Mouse (Mus musculus) limb, embryonic 14.5 days (tissue): ENCODE data around the gene Prss38. TPM values are rescaled to one million over a fixed set of nuclear protein-coding genes. Genes with fewer than 3 reads are reported as not detected.
"Not testable (repeated sequence)": the region's sequence is repeated elsewhere in the genome, so short reads cannot be mapped to it uniquely, and the experiment has no call there.

Experiments
- ATAC-seq: fragments of 200-750 bp; cut with Nextera tagmentation; 2 replicates; pipeline ENCODE4 v1.8.0; 2017; ENCODE audit warnings: low read depth, moderate number of reproducible peaks, moderate TSS enrichment; ENCODE audit not compliant: low FRiP score
- DNase-seq: peaks from one replicate; pipeline ENCODE4 v3.0.0-alpha.2; 2015; ENCODE audit warnings: low spot score
- H3K27ac ChIP-seq: fragments of 300-500 bp; sonication (generic); replicated peaks from 2 replicates; pipeline ENCODE4 v1.5.1; 2014; ENCODE audit warnings: low read depth, mild to moderate bottlenecking, low read length, moderate library complexity, mixed read lengths
- H3K27me3 ChIP-seq: fragments of 300-500 bp; sonication (generic); 2 replicates; pipeline ENCODE4 v1.6.1; 2014; ENCODE audit warnings: low read length, mixed read lengths; ENCODE audit not compliant: control insufficient read depth, insufficient read depth
- H3K36me3 ChIP-seq: fragments of 300-500 bp; sonication (generic); 2 replicates; pipeline ENCODE4 v1.6.1; 2014; ENCODE audit warnings: mild to moderate bottlenecking, low read length, moderate library complexity, mixed read lengths; ENCODE audit not compliant: control insufficient read depth, insufficient read depth
- H3K4me1 ChIP-seq: fragments of 300-500 bp; sonication (generic); 2 replicates; pipeline ENCODE4 v1.6.1; 2014; ENCODE audit warnings: antibody characterized with exemption, low read length, mixed read lengths; ENCODE audit not compliant: control insufficient read depth, insufficient read depth
- H3K4me2 ChIP-seq: fragments of 300-500 bp; sonication (generic); replicated peaks from 2 replicates; pipeline ENCODE4 v1.6.1; 2014; ENCODE audit warnings: low read depth, mild to moderate bottlenecking, low read length, moderate library complexity; ENCODE audit not compliant: severe bottlenecking
- H3K4me3 ChIP-seq: fragments of 300-500 bp; sonication (generic); replicated peaks from 2 replicates; pipeline ENCODE4 v1.5.1; 2014; ENCODE audit warnings: low read length
- H3K9ac ChIP-seq: fragments of 300-500 bp; sonication (generic); 2 replicates; pipeline ENCODE4 v1.6.1; 2014; ENCODE audit warnings: mild to moderate bottlenecking, low read depth, low read length, moderate library complexity; ENCODE audit not compliant: severe bottlenecking
- H3K9me3 ChIP-seq: fragments of 300-500 bp; sonication (generic); 2 replicates; pipeline ENCODE4 v1.6.1; 2016; ENCODE audit warnings: low read length; ENCODE audit not compliant: control insufficient read depth
- POLR2A ChIP-seq: fragments of 200-500 bp; IDR thresholded peaks from 2 replicates; pipeline ENCODE4 v1.8.0; 2012; ENCODE audit warnings: inconsistent platforms, mild to moderate bottlenecking, moderate library complexity, borderline replicate concordance; ENCODE audit not compliant: insufficient read depth, insufficient read length; ENCODE audit errors: extremely low read depth
- WGBS: fragments of 180-500 bp; shearing (Covaris S2); extraction: QIAGEN DNeasy Blood & Tissue Kit; methylation state at CpG from one replicate; pipeline ENCODE4 v1.1.7; 2014; 5-methylcytosine and 5-hydroxymethylcytosine counted together
- polyA plus RNA-seq, 2 experiments: library from polyadenylated mRNA; depleted of rRNA in 1 of 2; stranded (reverse) in 1 of 2; unstranded in 1 of 2; fragments of >200 nt; fragmentation: Nextera tagmentation in 1 of 2; extraction: Ambion mirVana in 1 of 2; gene quantifications; 2 replicates each; pipeline versions ENCODE4 v1.2.1 to v1.2.3; 2012 to 2014

The Prss38 gene
- polyA plus RNA-seq, 2 experiments, result 0.13 TPM; not detected in 1

GRCm38 (mm10) chr11:59379547-59379946 lies 4.1 kb upstream of the Prss38 start:
- no peaks in the 10 kb centered on the region for H3K27me3 ChIP-seq
- no peak overlapping the region for H3K4me2 ChIP-seq
- ATAC-seq, result no peak
- H3K9ac ChIP-seq, result no peak overlapping the region
- DNase-seq, result no peak
- H3K4me3 ChIP-seq, result no peak overlapping the region
- no peaks in the 10 kb centered on the region for H3K36me3 ChIP-seq
- TF ChIP-seq POLR2A, result no peak
- no peaks in the 10 kb centered on the region for H3K9me3 ChIP-seq
- peaks cover 8% of the 10 kb centered on the region for H3K4me1 ChIP-seq
- no peak overlapping the region for H3K27ac ChIP-seq

GRCm38 (mm10) chr11:59377999-59378398 lies 2.5 kb upstream of the Prss38 start:
- no peak overlapping the region for H3K9ac ChIP-seq
- H3K27ac ChIP-seq, result no peak overlapping the region
- WGBS, result 73% methylated on average over 3 of the region's 3 CpGs
- DNase-seq (no peak), ATAC-seq (no peak)
- no peak overlapping the region for H3K4me2 ChIP-seq
- H3K9me3 ChIP-seq, result no peaks in the 10 kb centered on the region
- no peaks in the 10 kb centered on the region for H3K4me1 ChIP-seq
- no peaks in the 10 kb centered on the region for H3K36me3 ChIP-seq
- H3K4me3 ChIP-seq, result no peak overlapping the region
- no peaks in the 10 kb centered on the region for H3K27me3 ChIP-seq
- TF ChIP-seq POLR2A, result no peak

- H3K27me3 ChIP-seq, result no peaks in the 10 kb centered on the region
- H3K9ac ChIP-seq, result no peak overlapping the region
- H3K4me3 ChIP-seq, result no peak overlapping the region
- TF ChIP-seq POLR2A, result no peak
- no peak for DNase-seq
- H3K27ac ChIP-seq, result no peak overlapping the region
- ATAC-seq, result no peak
- H3K4me1 ChIP-seq, result peaks cover 21% of the 10 kb centered on the region
- no peaks in the 10 kb centered on the region for H3K9me3 ChIP-seq
- WGBS, result 73% methylated on average over 11 of the region's 11 CpGs
- no peaks in the 10 kb centered on the region for H3K36me3 ChIP-seq
- no peak overlapping the region for H3K4me2 ChIP-seq
Observed at GRCm38 (mm10) chr11:59369848-59370247, 5.6 kb downstream of the Prss38 start.

DNA sequence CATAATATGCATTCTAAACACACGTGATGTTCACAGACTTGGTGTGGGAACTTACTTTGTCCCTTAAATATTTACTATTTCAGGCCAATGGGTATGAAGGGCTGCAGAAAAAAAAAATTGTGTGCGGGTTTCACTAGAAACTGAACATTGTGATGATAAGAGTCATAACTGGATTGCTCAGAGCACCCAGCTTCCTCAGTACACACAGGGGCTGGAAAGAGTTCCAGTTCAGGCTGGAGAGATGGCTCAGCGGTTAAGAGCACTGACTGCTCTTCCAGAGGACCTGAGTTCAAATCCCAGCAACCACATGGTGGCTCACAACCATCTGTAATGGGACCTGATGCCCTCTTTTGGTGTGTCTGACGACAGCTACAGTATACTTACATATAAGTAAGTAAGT lies 7.5 kb downstream of the Prss38 start:
- H3K4me3 ChIP-seq, H3K9me3 ChIP-seq, H3K4me2 ChIP-seq, DNase-seq, H3K36me3 ChIP-seq, H3K27ac ChIP-seq, H3K27me3 ChIP-seq, H3K9ac ChIP-seq, ATAC-seq: not testable (repeated sequence)
- peaks cover 34% of the 10 kb centered on the region for H3K4me1 ChIP-seq
- WGBS, result 89% methylated on average over 4 of the region's 4 CpGs

- no peak for TF ChIP-seq POLR2A
- H3K4me1 ChIP-seq, result peaks cover 42% of the 10 kb centered on the region
- no peak overlapping the region for H3K9ac ChIP-seq
- no peak overlapping the region for H3K4me3 ChIP-seq
- no peak for ATAC-seq
- H3K27ac ChIP-seq, result 0 out of 2 replicates have a peak overlapping the region, but pooled peaks have one; percentile 27
- H3K4me2 ChIP-seq, result no peak overlapping the region
- 26% methylated on average over 3 of the region's 3 CpGs for WGBS
- no peak for DNase-seq
- H3K27me3 ChIP-seq, result no peaks in the 10 kb centered on the region
- no peaks in the 10 kb centered on the region for H3K9me3 ChIP-seq
- no peaks in the 10 kb centered on the region for H3K36me3 ChIP-seq
Observed at GRCm38 (mm10) chr11:59366633-59367032, 8.8 kb downstream of the Prss38 start.

GRCm38 (mm10) chr11:59366031-59366430 lies 9.4 kb downstream of the Prss38 start:
- TF ChIP-seq POLR2A, result no peak
- WGBS, result 52% methylated on average over 3 of the region's 3 CpGs
- Histone ChIP-seq H3K4me1 (peaks cover 42% of the 10 kb centered on the region), H3K27ac (peak overlapping the region; percentile 48; the same call in 1 of the 2 replicates), H3K9ac (no peak overlapping the region), H3K9me3 (no peaks in the 10 kb centered on the region), H3K4me2 (no peak overlapping the region), H3K27me3 (no peaks in the 10 kb centered on the region), H3K4me3 (no peak overlapping the region), H3K36me3 (no peaks in the 10 kb centered on the region)
- ATAC-seq, result no peak
- peak; percentile 60 for DNase-seq
